In genomic region chr11:98973584-98973983, GRCm38 (mm10) we compare ENCODE assay signal across 12 mouse cellular contexts. TPM values are rescaled to one million over a fixed set of nuclear protein-coding genes. Genes with fewer than 3 reads are reported as not detected.
DNase-seq lines count a peak whose midpoint lies in the region; ATAC-seq and TF ChIP-seq lines count a peak whose summit lies in the region.
"Had no signal": no experiment of that assay in that cellular context is flagged by ENCODE, and none has a peak within 500 bp of the region (broad histone marks: within the 10 kb centered on the region; RNA-seq: fewer than 3 reads in every experiment).

No protein-coding gene starts in this region.

- no peak overlapping the region for H3K27ac ChIP-seq in kidney, embryonic 14.5 days (ENCODE audit: low read depth, low read length)
- no peak overlapping the region for H3K27ac ChIP-seq in hindbrain, postnatal 0 days
- H3K27ac ChIP-seq in layer of hippocampus, adult 2 months: no peak overlapping the region
- H3K27ac ChIP-seq: heart, embryonic 15.5 days; liver, embryonic 13.5 days had no signal

- H3K36me3 ChIP-seq in kidney, embryonic 14.5 days (ENCODE audit: control insufficient read depth, insufficient read depth, low read length): peaks cover 52% of the 10 kb centered on the region
- peaks cover 12% of the 10 kb centered on the region for H3K36me3 ChIP-seq in hindbrain, postnatal 0 days (ENCODE audit: insufficient read depth, low read length)

- H3K4me3 ChIP-seq in kidney, embryonic 14.5 days (ENCODE audit: low read length): no peak overlapping the region
- no peak overlapping the region for H3K4me3 ChIP-seq in hindbrain, postnatal 0 days (ENCODE audit: low read length)
- H3K4me3 ChIP-seq in layer of hippocampus, adult 2 months: no peak overlapping the region
- H3K4me3 ChIP-seq: heart, embryonic 15.5 days; liver, embryonic 13.5 days had no signal

- TF ChIP-seq CTCF in hindbrain, postnatal 0 days (IDR thresholded peaks at IDR 0.05; ENCODE audit: low read depth): 0 out of 2 replicates have a peak, but pooled peaks have one; percentile 19
- no peak for TF ChIP-seq CTCF in layer of hippocampus, adult 2 months (conservative IDR thresholded peaks at IDR 0.05)

- H3K4me1 ChIP-seq in kidney, embryonic 14.5 days (ENCODE audit: control insufficient read depth, insufficient read depth, low read length): peaks cover 26% of the 10 kb centered on the region
- H3K4me1 ChIP-seq in hindbrain, postnatal 0 days (ENCODE audit: insufficient read depth, low read length): peaks cover 22% of the 10 kb centered on the region

- no peak overlapping the region for H3K9ac ChIP-seq in kidney, embryonic 14.5 days (ENCODE audit: low read depth, low read length)
- H3K9ac ChIP-seq in hindbrain, postnatal 0 days (replicated peaks; ENCODE audit: low read length): no peak overlapping the region
- H3K9ac ChIP-seq: heart, embryonic 15.5 days; liver, embryonic 13.5 days had no signal

- no peaks in the 10 kb centered on the region for H3K9me3 ChIP-seq in kidney, embryonic 14.5 days (ENCODE audit: control insufficient read depth, low read length)
- H3K9me3 ChIP-seq in hindbrain, postnatal 0 days (ENCODE audit: low read length): no peaks in the 10 kb centered on the region
- H3K9me3 ChIP-seq: heart, embryonic 15.5 days; liver, embryonic 13.5 days had no signal

- ATAC-seq in kidney, embryonic 14.5 days (ENCODE audit: low FRiP score, low TSS enrichment): no peak
- no peak for ATAC-seq in hindbrain, postnatal 0 days
- ATAC-seq in granulocyte monocyte progenitor cell, adult 5-6 weeks (replicated peaks; ENCODE audit: poor library complexity, severe bottlenecking): no peak
- ATAC-seq: forebrain, embryonic 16.5 days had no signal

- no peaks in the 10 kb centered on the region for H3K27me3 ChIP-seq in kidney, embryonic 14.5 days (ENCODE audit: control insufficient read depth, insufficient read depth, low read length)
- no peaks in the 10 kb centered on the region for H3K27me3 ChIP-seq in hindbrain, postnatal 0 days (ENCODE audit: insufficient read depth, low read length)
- H3K27me3 ChIP-seq: heart, embryonic 15.5 days had no signal

- peak; percentile 38 for DNase-seq in cerebellum, adult 11 months
- DNase-seq in cerebellum, adult 9-10 months: no peak
- DNase-seq in kidney, adult 11 months: peak; percentile 45
- peak; percentile 26 for DNase-seq in adipocyte (ENCODE audit: low spot score)
- no peak for DNase-seq in hindbrain, postnatal 0 days (ENCODE audit: low spot score)
- DNase-seq in layer of hippocampus, adult 2 months (ENCODE audit: low spot score in 2 of 2): no peak
- DNase-seq: liver, embryonic 13.5 days had no signal

- whole genome bisulfite sequencing in kidney, embryonic 14.5 days: 83% methylated on average over 14 of the region's 14 CpGs
- WGBS in hindbrain, postnatal 0 days: 80% methylated on average over 14 of the region's 14 CpGs

- no peak overlapping the region for H3K4me2 ChIP-seq in kidney, embryonic 14.5 days (replicated peaks; ENCODE audit: low read depth, low read length)
- H3K4me2 ChIP-seq in hindbrain, postnatal 0 days (ENCODE audit: low read depth, low read length): no peak overlapping the region
- H3K4me2 ChIP-seq: heart, embryonic 15.5 days; liver, embryonic 13.5 days had no signal

RNA-seq across cellular contexts. Expression of gene Gjd3, which starts 9.2 kb away (rescaled TPM):
- 0.64 TPM in 1 of 2 replicates, not detected in the other for polyA plus RNA-seq in kidney, embryonic 14.5 days (2014; fragmentation: Nextera tagmentation; extraction: Ambion mirVana)
- 0.75 and 5.0 TPM in 2 replicates for total RNA-seq in hindbrain, postnatal 0 days (2014; rRNA removed)
- polyA plus RNA-seq in hindbrain, postnatal 0 days (2015; fragmentation: Nextera tagmentation; extraction: Ambion mirVana): 4.8 and 5.9 TPM in 2 replicates
- not detected in 2 replicates for total RNA-seq in granulocyte monocyte progenitor cell, adult 5-6 weeks (2014; fragmentation: Nextera tagmentation)
- total RNA-seq in granulocyte monocyte progenitor cell, adult 5-6 weeks (2017): 1.8 TPM in 1 of 2 replicates, not detected in the other
- 1 to 10 TPM; 1.3 to 2.0 TPM for total RNA-seq in layer of hippocampus, adult 2 months (2021)
- total RNA-seq: neutrophil, adult 5-6 weeks had no signal
- polyA plus RNA-seq: liver, embryonic 13.5 days had no signal

RNA-seq across cellular contexts. Expression of gene Rara, which starts 46.0 kb away (rescaled TPM):
- 27.7 and 36.7 TPM in 2 replicates for polyA plus RNA-seq in kidney, embryonic 14.5 days (2014; fragmentation: Nextera tagmentation; extraction: Ambion mirVana)
- total RNA-seq in hindbrain, postnatal 0 days (2014; rRNA removed): 16.9 and 19.2 TPM in 2 replicates
- 8.1 and 9.5 TPM in 2 replicates for polyA plus RNA-seq in hindbrain, postnatal 0 days (2015; fragmentation: Nextera tagmentation; extraction: Ambion mirVana)
- 3.8 and 8.8 TPM in 2 replicates for total RNA-seq in granulocyte monocyte progenitor cell, adult 5-6 weeks (2014; fragmentation: Nextera tagmentation)
- 1.9 and 3.1 TPM in 2 replicates for total RNA-seq in granulocyte monocyte progenitor cell, adult 5-6 weeks (2017)
- 10 to 100 TPM; 15.4 to 19.0 TPM for total RNA-seq in layer of hippocampus, adult 2 months (2021)

RNA-seq across cellular contexts. Expression of gene Top2a, which starts 50.4 kb away (rescaled TPM):
- polyA plus RNA-seq in kidney, embryonic 14.5 days (2014; fragmentation: Nextera tagmentation; extraction: Ambion mirVana): 284 and 300 TPM in 2 replicates
- total RNA-seq in hindbrain, postnatal 0 days (2014; rRNA removed): 43.8 and 44.4 TPM in 2 replicates
- 34.2 and 39.1 TPM in 2 replicates for polyA plus RNA-seq in hindbrain, postnatal 0 days (2015; fragmentation: Nextera tagmentation; extraction: Ambion mirVana)
- 216 and 220 TPM in 2 replicates for total RNA-seq in granulocyte monocyte progenitor cell, adult 5-6 weeks (2014; fragmentation: Nextera tagmentation)
- total RNA-seq in granulocyte monocyte progenitor cell, adult 5-6 weeks (2017): 674 and 681 TPM in 2 replicates
- 1 to 10 TPM; 1.7 to 3.0 TPM for total RNA-seq in layer of hippocampus, adult 2 months (2021)

Comparison
In these comparisons a context has a peak if more than half of its experiments do, and no peak if none do; other contexts are left out.
1. DNase-seq: peak in cerebellum, adult 11 months (single experiment), kidney, adult 11 months (single experiment) and adipocyte (single experiment); none in cerebellum, adult 9-10 months (single experiment), hindbrain, postnatal 0 days (single experiment) and layer of hippocampus, adult 2 months (0 of 2).
2. RNA of gene Top2a, which starts 50.4 kb away (total RNA-seq): 216 to 681 TPM in granulocyte monocyte progenitor cell, adult 5-6 weeks and 43.8 to 44.4 TPM in hindbrain, postnatal 0 days; 1.7 to 3.0 TPM in layer of hippocampus, adult 2 months; every median in the first group is over 10 times any median in the second.